Mouse (Mus musculus) monocyte, adult 5-6 weeks (primary cell): Measurements from ENCODE around the gene Ppm1e. TPM values are rescaled to one million over a fixed set of nuclear protein-coding genes. Genes with fewer than 3 reads are reported as not detected.
A peak's percentile ranks its signal among the peaks of the same experiment; 100 is the strongest.

Experiments
- ATAC-seq: fragments of 153-309, 156-312 bp; replicated peaks from 2 replicates; pipeline ENCODE4 v1.8.0; 2017; ENCODE audit warnings: mild to moderate bottlenecking; ENCODE audit not compliant: low TSS enrichment, insufficient number of reproducible peaks, severe bottlenecking, poor library complexity, low FRiP score
- total RNA-seq: library from RNA; stranded (forward); fragments of 200-1000, 200-491, 200-594 nt; gene quantifications from 3 replicates; pipeline ENCODE4 v1.2.3, GENCODE M21; 2017

The Ppm1e gene
- 1.1 to 8.2 TPM (median 1.6 TPM) in 3 replicates for total RNA-seq

DNA sequence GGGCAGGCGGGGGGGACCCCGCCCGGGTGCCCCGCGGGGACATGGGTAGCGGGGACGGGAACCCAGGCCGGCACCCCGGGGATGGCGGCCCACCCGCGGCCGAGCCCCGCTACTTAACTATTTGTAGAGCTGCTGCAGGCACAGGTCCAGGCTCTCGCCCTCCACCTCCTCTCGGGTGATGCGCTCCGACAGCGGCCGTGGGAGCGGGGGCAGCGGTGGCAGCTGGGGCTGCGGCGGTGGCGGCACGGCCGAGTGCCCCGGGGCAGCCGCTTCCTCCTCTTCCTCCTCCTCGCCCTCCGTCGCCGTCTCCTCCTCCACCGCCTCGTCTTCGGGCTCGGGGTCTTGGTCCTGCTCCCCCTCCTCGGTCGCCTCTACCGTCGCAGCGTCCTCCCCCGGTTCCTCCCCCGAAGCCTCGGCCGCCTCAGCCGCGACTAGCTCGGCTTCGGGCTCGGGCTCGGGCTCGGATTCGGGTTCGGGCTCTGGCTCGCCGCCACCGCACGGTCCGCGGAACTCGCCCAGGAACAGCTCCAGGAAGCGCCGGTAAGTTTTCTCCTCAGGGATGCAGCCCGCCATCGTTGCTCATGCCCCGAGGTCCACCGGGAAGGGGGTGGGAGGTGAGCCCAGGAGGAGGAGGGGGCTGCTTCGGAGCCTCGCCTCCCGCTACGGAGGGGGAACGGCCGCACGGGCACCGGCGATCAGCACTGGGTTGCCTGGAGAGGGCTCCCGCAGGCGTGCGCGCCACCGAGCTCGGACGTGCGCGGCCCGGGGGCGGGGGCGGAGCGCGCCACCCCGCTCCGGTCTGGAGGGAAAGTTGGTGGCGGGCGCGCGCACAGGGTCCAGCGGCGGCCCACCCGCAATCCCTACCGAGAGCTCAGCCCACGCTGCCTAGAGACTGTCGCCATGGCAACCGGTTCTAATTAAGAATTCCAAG lies at the start of gene Ppm1e:
Ppm1e (minus strand) TSS at position 693 of the 931 bp plus-strand sequence.
- ATAC-seq = peak; percentile 53; the same call in 1 of the 2 replicates

GRCm38 (mm10) chr11:87404876-87405275 lies 46.1 kb upstream of the Ppm1e start, which contains the start of the genes Rad51c and Tex14:
Rad51c (minus strand) TSS chr11:87404954.
Tex14 (plus strand) TSS chr11:87405065.
- ATAC-seq = no peak

DNA sequence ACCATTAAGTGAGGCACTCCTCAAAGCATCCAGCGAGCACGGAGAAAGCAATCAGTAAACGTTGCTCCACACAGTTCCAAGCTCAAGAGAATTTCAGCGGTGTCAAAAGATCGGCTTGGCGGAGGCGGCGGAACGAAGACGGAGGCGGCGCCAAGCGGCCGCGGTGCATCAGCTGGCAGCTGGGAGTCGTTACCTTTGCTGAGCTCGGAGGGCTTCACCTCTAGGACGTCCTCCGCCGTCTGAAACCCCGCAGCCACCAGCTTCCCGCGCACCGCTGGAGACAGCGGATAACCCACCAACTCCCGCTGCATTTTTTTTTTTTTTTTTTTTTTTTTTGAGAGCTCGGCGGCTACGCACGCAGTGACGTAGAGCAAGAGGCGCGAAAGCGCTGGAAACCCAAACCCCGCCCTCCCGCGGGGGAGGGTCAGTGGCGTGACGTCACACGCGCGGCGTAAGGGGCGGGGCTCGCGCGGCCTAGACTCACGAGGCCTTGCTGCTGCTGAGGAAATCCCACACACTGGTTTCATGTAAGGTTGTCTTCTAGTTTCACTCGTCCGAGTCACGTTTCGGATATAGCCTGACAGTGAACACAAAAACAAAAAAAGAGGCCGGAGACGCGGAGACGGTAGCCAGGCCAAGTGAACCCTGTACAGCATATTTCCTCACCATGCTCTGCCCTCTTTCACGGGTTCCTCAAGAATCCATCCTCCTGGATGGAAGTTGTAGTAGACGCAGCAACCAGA lies 45.5 kb upstream of the Ppm1e start:
- ATAC-seq = peak; percentile 97

GRCm38 (mm10) chr11:87398402-87398801 lies 39.6 kb upstream of the Ppm1e start:
- no peak for ATAC-seq

- no peak for ATAC-seq
Observed at GRCm38 (mm10) chr11:87393855-87394254, 35.0 kb upstream of the Ppm1e start.

GRCm38 (mm10) chr11:87385676-87386075 lies 26.9 kb upstream of the Ppm1e start:
- ATAC-seq = no peak

- ATAC-seq = no peak
Observed at GRCm38 (mm10) chr11:87384551-87384950, 25.7 kb upstream of the Ppm1e start.

GRCm38 (mm10) chr11:87367865-87368580 lies 9.2 kb upstream of the Ppm1e start:
- ATAC-seq = no peak

- ATAC-seq = no peak
Observed at GRCm38 (mm10) chr11:87367061-87367460, 8.2 kb upstream of the Ppm1e start.

DNA sequence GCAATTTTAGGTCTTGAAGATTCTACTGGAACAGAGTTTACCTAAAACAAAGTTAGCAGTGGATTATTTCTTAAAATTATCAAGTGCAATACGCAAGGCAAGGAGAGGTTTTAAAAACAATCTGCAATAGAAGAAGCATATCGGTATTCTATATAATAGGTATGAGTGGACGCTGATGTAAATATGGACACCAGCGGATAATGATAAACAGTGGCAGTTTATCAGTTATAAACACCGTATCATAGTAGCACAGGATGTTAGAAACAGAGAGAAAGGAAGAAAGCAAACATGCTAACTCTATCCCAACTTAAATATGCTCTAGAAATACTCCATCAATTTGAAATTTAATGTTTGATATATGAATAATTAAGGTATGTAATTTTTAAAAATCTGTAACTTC lies 6.3 kb upstream of the Ppm1e start:
- ATAC-seq = no peak

- ATAC-seq = 0 out of 2 replicates have a peak, but pooled peaks have one; percentile 27
Observed at GRCm38 (mm10) chr11:87359262-87359612, 414 bp upstream of the Ppm1e start.

DNA sequence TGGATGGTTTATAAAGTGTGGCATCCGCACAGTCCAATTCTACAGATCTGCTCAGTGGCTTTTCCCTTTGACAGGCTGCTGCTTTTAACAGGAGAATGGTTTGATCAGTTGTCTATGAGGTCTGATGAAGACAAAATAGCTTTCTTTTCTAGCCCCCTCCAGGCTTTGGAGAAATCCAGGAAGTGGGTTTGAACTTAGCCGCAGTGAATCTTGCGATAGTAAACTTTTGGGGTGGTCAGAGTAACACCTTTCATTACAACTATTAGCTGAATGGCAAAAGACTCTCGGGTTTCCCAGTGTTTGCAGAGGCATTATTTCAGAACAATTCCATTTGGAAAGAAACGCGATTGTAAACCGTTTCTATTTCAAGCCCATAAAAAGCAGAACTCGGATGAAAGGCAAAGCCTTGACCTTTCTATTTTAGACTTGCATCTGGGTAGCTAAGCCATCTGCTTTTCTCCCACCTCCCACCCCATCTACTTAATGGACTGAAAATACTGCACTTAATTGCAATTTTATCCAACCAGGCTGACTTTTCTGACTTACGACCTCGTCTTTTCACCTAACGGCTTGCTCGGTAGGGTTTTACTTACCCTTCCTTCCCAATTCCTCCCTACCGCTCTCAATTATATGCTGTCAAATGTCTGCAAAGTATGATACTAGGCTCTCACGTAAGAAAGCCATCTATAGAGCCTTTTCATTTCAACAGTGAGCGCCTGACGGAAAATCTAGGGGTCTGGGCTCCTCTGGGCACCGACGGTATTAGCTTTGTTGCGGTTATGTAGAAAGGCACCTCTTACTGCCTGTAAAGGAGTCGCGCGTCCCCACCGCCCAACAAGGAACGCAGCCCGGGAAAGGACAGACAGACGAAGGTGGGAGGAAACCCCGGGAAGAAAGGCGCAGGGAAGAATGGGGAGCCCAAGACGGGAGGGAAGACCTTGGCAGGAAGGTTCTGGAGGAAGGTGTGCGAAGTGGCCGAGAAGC lies 1.2 kb downstream of the Ppm1e start:
- no peak for ATAC-seq

GRCm38 (mm10) chr11:87354861-87355260 lies 4.0 kb downstream of the Ppm1e start:
- no peak for ATAC-seq

DNA sequence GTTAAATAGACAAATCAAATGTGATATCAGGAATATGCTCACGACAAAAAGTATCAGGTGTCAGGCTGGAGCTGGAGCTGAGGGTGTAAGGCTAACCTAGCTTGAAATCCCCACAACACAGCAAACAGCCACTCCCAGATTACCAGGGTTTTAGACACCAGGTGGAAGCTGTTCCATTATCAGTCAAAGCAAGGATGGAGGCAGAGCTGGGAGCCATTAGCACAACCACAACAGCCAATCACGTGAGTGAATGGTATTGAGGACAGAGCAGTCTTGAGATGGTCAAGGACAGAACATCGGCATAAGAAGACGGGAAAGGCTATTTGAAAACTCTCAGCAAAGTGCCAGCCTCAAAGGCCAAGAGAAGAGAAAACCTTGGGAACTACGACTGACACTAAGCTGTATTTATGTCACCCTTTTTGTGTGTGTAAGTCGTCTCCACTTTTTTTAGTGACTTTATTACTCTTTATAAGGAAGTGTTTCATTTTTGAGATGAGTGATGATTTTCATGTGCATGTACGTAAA lies 5.1 kb downstream of the Ppm1e start:
- ATAC-seq = no peak

- ATAC-seq = no peak
Observed at GRCm38 (mm10) chr11:87326381-87326780, 32.4 kb downstream of the Ppm1e start.

GRCm38 (mm10) chr11:87322558-87322957 lies 36.3 kb downstream of the Ppm1e start:
- ATAC-seq = no peak

- ATAC-seq = no peak
Observed at GRCm38 (mm10) chr11:87320007-87320406, 38.8 kb downstream of the Ppm1e start.
